Mouse (Mus musculus): ENCODE measurements around the gene Ranbp1.

GRCm38 (mm10) chr16:18227187-18227586 is 21.3 kb downstream of the Ranbp1 start:
- no peak for TF ChIP-seq CTCF (IDR thresholded peaks at IDR 0.05; ENCODE audit: borderline replicate concordance, insufficient read depth, low read length)
- no peak for TF ChIP-seq POLR2A (IDR thresholded peaks at IDR 0.05; ENCODE audit: low read depth, low read length)

All from embryonic fibroblast, embryonic 13.5 days (primary cell).